Mouse (Mus musculus): ENCODE data around the gene Nhlrc2.

- TF ChIP-seq CTCF (IDR thresholded peaks at IDR 0.05; ENCODE audit: control insufficient read depth, insufficient read depth, insufficient read length) (no peak), CEBPB (IDR thresholded peaks at IDR 0.05; ENCODE audit: low read depth) (no peak), MAX (IDR thresholded peaks at IDR 0.05) (no peak), MYOD1 (IDR thresholded peaks at IDR 0.05; ENCODE audit: control insufficient read depth, insufficient read length, low read depth) (no peak), MYOG (IDR thresholded peaks at IDR 0.05; ENCODE audit: control insufficient read depth, extremely low read depth, insufficient read length) (no peak), USF1 (IDR thresholded peaks at IDR 0.05; ENCODE audit: low read depth) (no peak)
These were observed 70.8 kb downstream of the Nhlrc2 start for GRCm38 (mm10) chr19:56618845-56619244.

All from C2C12 (cell line).